Mouse (Mus musculus): ENCODE results near the gene Vipr2. TPM values are rescaled to one million over a fixed set of nuclear protein-coding genes. Genes with fewer than 3 reads are reported as not detected.

Vipr2 gene
- polyA plus RNA-seq, 1 experiment from 2014 or later = 1.4 TPM

- DNase-seq (ENCODE audit: low spot score) (no peak), ATAC-seq (ENCODE audit: insufficient read depth, low FRiP score, low TSS enrichment) (no peak)
- Histone ChIP-seq H3K27ac (ENCODE audit: low read depth, low read length) (no peak overlapping the region), H3K4me1 (ENCODE audit: control insufficient read depth, insufficient read depth, low read length) (no peaks in the 10 kb centered on the region), H3K9ac (ENCODE audit: low read length) (no peak overlapping the region), H3K36me3 (ENCODE audit: control insufficient read depth, insufficient read depth, low read length) (no peaks in the 10 kb centered on the region), H3K4me3 (ENCODE audit: low read depth, low read length) (no peak overlapping the region), H3K27me3 (ENCODE audit: control insufficient read depth, insufficient read depth, low read length) (no peaks in the 10 kb centered on the region), H3K4me2 (ENCODE audit: low read depth) (no peak overlapping the region), H3K9me3 (ENCODE audit: control insufficient read depth, low read length) (no peaks in the 10 kb centered on the region)
- WGBS = 86% methylated on average over 2 of the region's 2 CpGs
Measured at GRCm38 (mm10) chr12:116159695-116160094, 82.2 kb downstream of the Vipr2 start.

GRCm38 (mm10) chr12:116165368-116165767 lies 87.8 kb downstream of the Vipr2 start:
- H3K4me1 ChIP-seq (ENCODE audit: control insufficient read depth, insufficient read depth, low read length) = no peaks in the 10 kb centered on the region
- no peak overlapping the region for H3K27ac ChIP-seq (ENCODE audit: low read depth, low read length)
- no peak for DNase-seq (ENCODE audit: low spot score)
- no peak overlapping the region for H3K9ac ChIP-seq (ENCODE audit: low read length)
- no peak for ATAC-seq (ENCODE audit: insufficient read depth, low FRiP score, low TSS enrichment)
- H3K4me2 ChIP-seq (ENCODE audit: low read depth) = no peak overlapping the region
- H3K27me3 ChIP-seq (ENCODE audit: control insufficient read depth, insufficient read depth, low read length) = no peaks in the 10 kb centered on the region
- no peaks in the 10 kb centered on the region for H3K36me3 ChIP-seq (ENCODE audit: control insufficient read depth, insufficient read depth, low read length)
- no peaks in the 10 kb centered on the region for H3K9me3 ChIP-seq (ENCODE audit: control insufficient read depth, low read length)
- H3K4me3 ChIP-seq (ENCODE audit: low read depth, low read length) = no peak overlapping the region

- no peak for DNase-seq (ENCODE audit: low spot score)
- no peak overlapping the region for H3K9ac ChIP-seq (ENCODE audit: low read length)
- no peaks in the 10 kb centered on the region for H3K4me1 ChIP-seq (ENCODE audit: control insufficient read depth, insufficient read depth, low read length)
- WGBS = 86% methylated on average over 5 of the region's 5 CpGs
- H3K4me3 ChIP-seq (ENCODE audit: low read depth, low read length) = no peak overlapping the region
- no peak for ATAC-seq (ENCODE audit: insufficient read depth, low FRiP score, low TSS enrichment)
- H3K27ac ChIP-seq (ENCODE audit: low read depth, low read length) = no peak overlapping the region
- no peaks in the 10 kb centered on the region for H3K36me3 ChIP-seq (ENCODE audit: control insufficient read depth, insufficient read depth, low read length)
- H3K9me3 ChIP-seq (ENCODE audit: control insufficient read depth, low read length) = no peaks in the 10 kb centered on the region
- H3K27me3 ChIP-seq (ENCODE audit: control insufficient read depth, insufficient read depth, low read length) = no peaks in the 10 kb centered on the region
- no peak overlapping the region for H3K4me2 ChIP-seq (ENCODE audit: low read depth)
Measured at GRCm38 (mm10) chr12:116169666-116170065, 92.1 kb downstream of the Vipr2 start.

- H3K9ac ChIP-seq (ENCODE audit: low read length) = no peak overlapping the region
- no peaks in the 10 kb centered on the region for H3K27me3 ChIP-seq (ENCODE audit: control insufficient read depth, insufficient read depth, low read length)
- ATAC-seq (ENCODE audit: insufficient read depth, low FRiP score, low TSS enrichment) (no peak), DNase-seq (ENCODE audit: low spot score) (no peak)
- H3K9me3 ChIP-seq (ENCODE audit: control insufficient read depth, low read length) = no peaks in the 10 kb centered on the region
- H3K27ac ChIP-seq (ENCODE audit: low read depth, low read length) = no peak overlapping the region
- WGBS = 94% methylated on average over 3 of the region's 3 CpGs
- H3K4me1 ChIP-seq (ENCODE audit: control insufficient read depth, insufficient read depth, low read length) = no peaks in the 10 kb centered on the region
- no peak overlapping the region for H3K4me3 ChIP-seq (ENCODE audit: low read depth, low read length)
- no peaks in the 10 kb centered on the region for H3K36me3 ChIP-seq (ENCODE audit: control insufficient read depth, insufficient read depth, low read length)
- H3K4me2 ChIP-seq (ENCODE audit: low read depth) = no peak overlapping the region
Measured at GRCm38 (mm10) chr12:116176930-116177329, 99.4 kb downstream of the Vipr2 start.

GRCm38 (mm10) chr12:116181436-116182050 lies 104.0 kb downstream of the Vipr2 start:
- Histone ChIP-seq H3K9ac (ENCODE audit: low read length) (no peak overlapping the region), H3K9me3 (ENCODE audit: control insufficient read depth, low read length) (no peaks in the 10 kb centered on the region), H3K4me2 (ENCODE audit: low read depth) (no peak overlapping the region), H3K27me3 (ENCODE audit: control insufficient read depth, insufficient read depth, low read length) (no peaks in the 10 kb centered on the region), H3K36me3 (ENCODE audit: control insufficient read depth, insufficient read depth, low read length) (no peaks in the 10 kb centered on the region), H3K4me1 (ENCODE audit: control insufficient read depth, insufficient read depth, low read length) (no peaks in the 10 kb centered on the region), H3K27ac (ENCODE audit: low read depth, low read length) (no peak overlapping the region), H3K4me3 (ENCODE audit: low read depth, low read length) (no peak overlapping the region)
- ATAC-seq (ENCODE audit: insufficient read depth, low FRiP score, low TSS enrichment) = no peak
- WGBS = 84% methylated on average over 4 of the region's 4 CpGs
- DNase-seq (ENCODE audit: low spot score) = no peak

- DNase-seq (ENCODE audit: low spot score) (no peak), ATAC-seq (ENCODE audit: insufficient read depth, low FRiP score, low TSS enrichment) (no peak)
- Histone ChIP-seq H3K9ac (ENCODE audit: low read length) (no peak overlapping the region), H3K36me3 (ENCODE audit: control insufficient read depth, insufficient read depth, low read length) (no peaks in the 10 kb centered on the region), H3K4me2 (ENCODE audit: low read depth) (no peak overlapping the region), H3K9me3 (ENCODE audit: control insufficient read depth, low read length) (no peaks in the 10 kb centered on the region), H3K4me3 (ENCODE audit: low read depth, low read length) (no peak overlapping the region), H3K27ac (ENCODE audit: low read depth, low read length) (no peak overlapping the region), H3K4me1 (ENCODE audit: control insufficient read depth, insufficient read depth, low read length) (no peaks in the 10 kb centered on the region), H3K27me3 (ENCODE audit: control insufficient read depth, insufficient read depth, low read length) (no peaks in the 10 kb centered on the region)
Measured at GRCm38 (mm10) chr12:116182376-116182775, 104.8 kb downstream of the Vipr2 start.

GRCm38 (mm10) chr12:116183212-116183935 lies 105.8 kb downstream of the Vipr2 start:
- no peaks in the 10 kb centered on the region for H3K36me3 ChIP-seq (ENCODE audit: control insufficient read depth, insufficient read depth, low read length)
- H3K4me1 ChIP-seq (ENCODE audit: control insufficient read depth, insufficient read depth, low read length) = no peaks in the 10 kb centered on the region
- no peak overlapping the region for H3K4me2 ChIP-seq (ENCODE audit: low read depth)
- H3K27me3 ChIP-seq (ENCODE audit: control insufficient read depth, insufficient read depth, low read length) = no peaks in the 10 kb centered on the region
- no peaks in the 10 kb centered on the region for H3K9me3 ChIP-seq (ENCODE audit: control insufficient read depth, low read length)
- no peak overlapping the region for H3K27ac ChIP-seq (ENCODE audit: low read depth, low read length)
- no peak for DNase-seq (ENCODE audit: low spot score)
- H3K4me3 ChIP-seq (ENCODE audit: low read depth, low read length) = no peak overlapping the region
- 80% methylated on average over 6 of the region's 6 CpGs for WGBS
- no peak overlapping the region for H3K9ac ChIP-seq (ENCODE audit: low read length)
- no peak for ATAC-seq (ENCODE audit: insufficient read depth, low FRiP score, low TSS enrichment)

- no peaks in the 10 kb centered on the region for H3K9me3 ChIP-seq (ENCODE audit: control insufficient read depth, low read length)
- no peak overlapping the region for H3K9ac ChIP-seq (ENCODE audit: low read length)
- H3K27ac ChIP-seq (ENCODE audit: low read depth, low read length) = no peak overlapping the region
- no peak for DNase-seq (ENCODE audit: low spot score)
- ATAC-seq (ENCODE audit: insufficient read depth, low FRiP score, low TSS enrichment) = no peak
- WGBS = 46% methylated on average over 6 of the region's 6 CpGs
- no peaks in the 10 kb centered on the region for H3K27me3 ChIP-seq (ENCODE audit: control insufficient read depth, insufficient read depth, low read length)
- H3K4me3 ChIP-seq (ENCODE audit: low read depth, low read length) = no peak overlapping the region
- no peak overlapping the region for H3K4me2 ChIP-seq (ENCODE audit: low read depth)
- H3K36me3 ChIP-seq (ENCODE audit: control insufficient read depth, insufficient read depth, low read length) = no peaks in the 10 kb centered on the region
- H3K4me1 ChIP-seq (ENCODE audit: control insufficient read depth, insufficient read depth, low read length) = no peaks in the 10 kb centered on the region
Measured at GRCm38 (mm10) chr12:116193952-116194351, 116.4 kb downstream of the Vipr2 start.

- Histone ChIP-seq H3K9me3 (ENCODE audit: control insufficient read depth, low read length) (no peaks in the 10 kb centered on the region), H3K4me3 (ENCODE audit: low read depth, low read length) (no peak overlapping the region), H3K4me1 (ENCODE audit: control insufficient read depth, insufficient read depth, low read length) (no peaks in the 10 kb centered on the region), H3K36me3 (ENCODE audit: control insufficient read depth, insufficient read depth, low read length) (no peaks in the 10 kb centered on the region), H3K9ac (ENCODE audit: low read length) (no peak overlapping the region), H3K27ac (ENCODE audit: low read depth, low read length) (no peak overlapping the region), H3K27me3 (ENCODE audit: control insufficient read depth, insufficient read depth, low read length) (no peaks in the 10 kb centered on the region), H3K4me2 (ENCODE audit: low read depth) (no peak overlapping the region)
- DNase-seq (ENCODE audit: low spot score) = no peak
- ATAC-seq (ENCODE audit: insufficient read depth, low FRiP score, low TSS enrichment) = no peak
Measured at GRCm38 (mm10) chr12:116194641-116195040, 117.1 kb downstream of the Vipr2 start.
